Mouse (Mus musculus) limb, embryonic 15.5 days (tissue): ENCODE measurements around the gene Ahcy. TPM values are rescaled to one million over a fixed set of nuclear protein-coding genes. Genes with fewer than 3 reads are reported as not detected.
"Not testable (repeated sequence)": the region's sequence is repeated elsewhere in the genome, so short reads cannot be mapped to it uniquely, and the experiment has no call there.

Source experiments
- ATAC-seq: fragments of 200-750 bp; cut with Nextera tagmentation; 2 replicates; pipeline ENCODE4 v1.8.0; 2017; ENCODE audit warnings: low read depth, moderate TSS enrichment; ENCODE audit not compliant: insufficient number of reproducible peaks, low FRiP score, low TSS enrichment
- H3K27ac ChIP-seq: fragments of 300-500 bp; sonication (generic); 2 replicates; pipeline ENCODE4 v1.5.1; 2015; ENCODE audit warnings: moderate library complexity, mild to moderate bottlenecking, inconsistent platforms
- H3K27me3 ChIP-seq: fragments of 300-500 bp; sonication (generic); 2 replicates; pipeline ENCODE4 v1.6.1; 2015; ENCODE audit warnings: inconsistent platforms
- H3K36me3 ChIP-seq: fragments of 300-500 bp; sonication (generic); 2 replicates; pipeline ENCODE4 v1.6.1; 2015; ENCODE audit warnings: inconsistent platforms
- H3K4me1 ChIP-seq: fragments of 300-500 bp; sonication (generic); 2 replicates; pipeline ENCODE4 v1.6.1; 2015; ENCODE audit warnings: inconsistent platforms
- H3K4me2 ChIP-seq: fragments of 300-500 bp; sonication (generic); 2 replicates; pipeline ENCODE4 v1.6.1; 2015; ENCODE audit warnings: mild to moderate bottlenecking, inconsistent platforms
- H3K4me3 ChIP-seq: fragments of 300-500 bp; sonication (generic); 2 replicates; pipeline ENCODE4 v1.5.1; 2015; ENCODE audit warnings: mild to moderate bottlenecking, inconsistent platforms
- H3K9ac ChIP-seq: fragments of 300-500 bp; sonication (generic); 2 replicates; pipeline ENCODE4 v1.6.1; 2015; ENCODE audit warnings: inconsistent platforms
- H3K9me3 ChIP-seq: fragments of 300-500 bp; sonication (generic); 2 replicates; pipeline ENCODE4 v1.6.1; 2016; ENCODE audit warnings: inconsistent platforms
- WGBS: fragments of 180-500 bp; shearing (Covaris S2); methylation state at CpG from one replicate; pipeline ENCODE4 v1.1.7; 2015; 5-methylcytosine and 5-hydroxymethylcytosine counted together
- polyA plus RNA-seq: library from polyadenylated mRNA; unstranded; fragments of >200 nt; fragmentation: Nextera tagmentation; extraction: Ambion mirVana; gene quantifications from 2 replicates; pipeline ENCODE4 v1.2.1, GENCODE M21; 2015

The Ahcy gene
- 48.7 and 53.5 TPM in 2 replicates for polyA plus RNA-seq

GRCm38 (mm10) chr2:155073978-155074765, at the start of gene Ahcy:
TSS of gene Ahcy (minus strand) at chr2:155074497.
- Histone ChIP-seq H3K36me3 (no peaks in the 10 kb centered on the region), H3K9me3 (no peaks in the 10 kb centered on the region), H3K9ac (peak within 1 kb of the TSS; percentile 69), H3K27me3 (no peaks in the 10 kb centered on the region), H3K4me3 (peak within 1 kb of the TSS; percentile 73), H3K4me2 (peak within 1 kb of the TSS; percentile 71), H3K27ac (peak within 1 kb of the TSS; percentile 80), H3K4me1 (peaks cover 18% of the 10 kb centered on the region)
- peak; percentile 93 for ATAC-seq
- WGBS, result under 1% methylated on average over 56 of the region's 56 CpGs

- H3K9ac ChIP-seq, result no peak overlapping the region
- no peak overlapping the region for H3K4me3 ChIP-seq
- H3K9me3 ChIP-seq, result 0 out of 2 replicates have a peak, but pooled peaks cover 3% of the 10 kb centered on the region
- ATAC-seq, result no peak
- no peak overlapping the region for H3K4me2 ChIP-seq
- no peaks in the 10 kb centered on the region for H3K4me1 ChIP-seq
- H3K27me3 ChIP-seq, result no peaks in the 10 kb centered on the region
- H3K36me3 ChIP-seq, result no peaks in the 10 kb centered on the region
- no peak overlapping the region for H3K27ac ChIP-seq
- WGBS, result 66% methylated on average over 7 of the region's 7 CpGs
Observed at GRCm38 (mm10) chr2:155115216-155115830, 41.0 kb upstream of the Ahcy start.

DNA sequence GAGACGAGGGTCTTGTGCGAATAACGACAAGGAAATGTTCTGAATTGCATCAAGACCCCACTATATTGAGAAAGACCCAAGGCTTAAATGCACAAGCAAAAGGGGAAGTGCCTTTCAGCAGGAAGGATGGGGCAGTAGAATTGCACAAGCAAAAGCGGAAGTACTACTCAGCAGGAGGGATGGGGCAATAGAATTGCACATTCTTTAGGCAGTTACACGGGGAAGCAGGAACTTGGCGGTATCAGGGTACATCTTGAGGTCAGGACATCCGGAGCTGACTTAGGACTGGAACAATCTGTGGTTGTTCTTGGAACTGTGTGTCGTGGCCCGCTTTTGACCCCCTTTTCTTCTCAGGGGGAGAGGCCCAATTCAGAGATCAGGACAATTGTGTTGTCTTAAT, 33.0 kb upstream of the Ahcy start:
- not testable (repeated sequence) for H3K9me3 ChIP-seq, H3K4me2 ChIP-seq, H3K9ac ChIP-seq, H3K4me3 ChIP-seq, H3K27ac ChIP-seq, H3K36me3 ChIP-seq, H3K4me1 ChIP-seq, H3K27me3 ChIP-seq, ATAC-seq
- whole genome bisulfite sequencing, result 86% methylated on average over 9 of the region's 9 CpGs

- no peaks in the 10 kb centered on the region for H3K9me3 ChIP-seq
- H3K9ac ChIP-seq, result no peak overlapping the region
- H3K27me3 ChIP-seq, result no peaks in the 10 kb centered on the region
- no peaks in the 10 kb centered on the region for H3K36me3 ChIP-seq
- no peak overlapping the region for H3K27ac ChIP-seq
- H3K4me1 ChIP-seq, result no peaks in the 10 kb centered on the region
- H3K4me2 ChIP-seq, result no peak overlapping the region
- no peak overlapping the region for H3K4me3 ChIP-seq
- WGBS, result 86% methylated on average over 6 of the region's 6 CpGs
- no peak for ATAC-seq
Observed at GRCm38 (mm10) chr2:155103607-155104006, 29.3 kb upstream of the Ahcy start.

- no peaks in the 10 kb centered on the region for H3K27me3 ChIP-seq
- H3K4me1 ChIP-seq, result no peaks in the 10 kb centered on the region
- no peak overlapping the region for H3K4me3 ChIP-seq
- H3K9ac ChIP-seq, result no peak overlapping the region
- WGBS, result 57% methylated on average over 6 of the region's 6 CpGs
- no peaks in the 10 kb centered on the region for H3K9me3 ChIP-seq
- ATAC-seq, result no peak
- no peak overlapping the region for H3K27ac ChIP-seq
- H3K4me2 ChIP-seq, result no peak overlapping the region
- no peaks in the 10 kb centered on the region for H3K36me3 ChIP-seq
Observed at GRCm38 (mm10) chr2:155101761-155102181, 27.5 kb upstream of the Ahcy start.

- H3K27me3 ChIP-seq, result no peaks in the 10 kb centered on the region
- ATAC-seq, result no peak
- H3K4me2 ChIP-seq, result no peak overlapping the region
- no peaks in the 10 kb centered on the region for H3K4me1 ChIP-seq
- H3K36me3 ChIP-seq, result no peaks in the 10 kb centered on the region
- no peak overlapping the region for H3K4me3 ChIP-seq
- H3K9me3 ChIP-seq, result no peaks in the 10 kb centered on the region
- 80% methylated on average over 3 of the region's 3 CpGs for WGBS
- H3K27ac ChIP-seq, result no peak overlapping the region
- H3K9ac ChIP-seq, result no peak overlapping the region
Observed at GRCm38 (mm10) chr2:155100796-155101259, 26.5 kb upstream of the Ahcy start.

- no peaks in the 10 kb centered on the region for H3K36me3 ChIP-seq
- 72% methylated on average over 14 of the region's 14 CpGs for WGBS
- ATAC-seq, result no peak
- H3K9me3 ChIP-seq, result no peaks in the 10 kb centered on the region
- no peak overlapping the region for H3K4me3 ChIP-seq
- H3K27me3 ChIP-seq, result no peaks in the 10 kb centered on the region
- no peak overlapping the region for H3K27ac ChIP-seq
- H3K4me2 ChIP-seq, result no peak overlapping the region
- no peak overlapping the region for H3K9ac ChIP-seq
- no peaks in the 10 kb centered on the region for H3K4me1 ChIP-seq
Observed at GRCm38 (mm10) chr2:155099994-155100795, 25.9 kb upstream of the Ahcy start.

- Histone ChIP-seq H3K4me3 (no peak overlapping the region), H3K9me3 (no peaks in the 10 kb centered on the region), H3K9ac (no peak overlapping the region), H3K4me1 (no peaks in the 10 kb centered on the region), H3K36me3 (no peaks in the 10 kb centered on the region), H3K27ac (no peak overlapping the region), H3K27me3 (no peaks in the 10 kb centered on the region), H3K4me2 (no peak overlapping the region)
- no peak for ATAC-seq
- WGBS, result 62% methylated on average over 7 of the region's 7 CpGs
Observed at GRCm38 (mm10) chr2:155099421-155099820, 25.1 kb upstream of the Ahcy start.

GRCm38 (mm10) chr2:155098720-155099380, 24.6 kb upstream of the Ahcy start:
- Histone ChIP-seq H3K27me3 (no peaks in the 10 kb centered on the region), H3K4me3 (no peak overlapping the region), H3K27ac (no peak overlapping the region), H3K9ac (no peak overlapping the region), H3K4me1 (no peaks in the 10 kb centered on the region), H3K9me3 (no peaks in the 10 kb centered on the region), H3K36me3 (no peaks in the 10 kb centered on the region), H3K4me2 (no peak overlapping the region)
- WGBS, result 87% methylated on average over 9 of the region's 9 CpGs
- ATAC-seq, result no peak

- 27% methylated on average over 4 of the region's 4 CpGs for WGBS
- Histone ChIP-seq H3K9ac (no peak overlapping the region), H3K36me3 (no peaks in the 10 kb centered on the region), H3K4me2 (no peak overlapping the region), H3K27ac (no peak overlapping the region), H3K4me1 (no peaks in the 10 kb centered on the region), H3K4me3 (no peak overlapping the region), H3K9me3 (no peaks in the 10 kb centered on the region), H3K27me3 (no peaks in the 10 kb centered on the region)
- ATAC-seq, result no peak
Observed at GRCm38 (mm10) chr2:155093418-155093817, 19.1 kb upstream of the Ahcy start.

DNA sequence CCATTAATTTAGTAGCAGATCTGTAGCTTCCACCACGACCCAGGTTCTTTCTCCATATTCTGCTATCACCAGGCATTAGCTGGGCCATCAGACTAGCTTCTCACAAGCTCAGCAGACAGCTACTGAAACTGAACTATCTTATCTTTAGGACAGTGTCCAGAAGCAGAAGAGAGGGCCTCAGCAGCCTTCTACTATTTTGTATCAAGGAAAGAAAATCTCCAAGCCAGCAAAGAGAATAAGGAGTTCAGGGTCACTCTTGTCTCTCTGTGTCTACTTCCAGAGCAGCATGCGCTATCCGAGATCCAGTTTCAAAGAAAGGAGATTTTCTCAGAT, 17.4 kb upstream of the Ahcy start:
- H3K36me3 ChIP-seq, result no peaks in the 10 kb centered on the region
- ATAC-seq, result no peak
- WGBS, result 78% methylated on average over 3 of the region's 3 CpGs
- no peak overlapping the region for H3K4me3 ChIP-seq
- H3K4me2 ChIP-seq, result no peak overlapping the region
- H3K27ac ChIP-seq, result no peak overlapping the region
- H3K9ac ChIP-seq, result no peak overlapping the region
- H3K4me1 ChIP-seq, result no peaks in the 10 kb centered on the region
- H3K27me3 ChIP-seq, result no peaks in the 10 kb centered on the region
- H3K9me3 ChIP-seq, result no peaks in the 10 kb centered on the region
